Mouse (Mus musculus) embryonic facial prominence, embryonic 13.5 days (tissue): ENCODE measurements at regions not wholly inside any gene's neighbourhood (a gene's known extent, or its start where the extent isn't known, plus 50 kb on each side); places are given as distances from the start of the nearest gene placed in this dataset.

Experiments
- ATAC-seq: fragments of 200-750 bp; cut with Nextera tagmentation; 2 replicates; pipeline ENCODE4 v1.8.0; 2017; ENCODE audit warnings: low read depth; ENCODE audit not compliant: insufficient number of reproducible peaks, insufficient read depth, low FRiP score, low TSS enrichment
- H3K27ac ChIP-seq: fragments of 300-500 bp; sonication (generic); 2 replicates; pipeline ENCODE4 v1.5.1; 2015; ENCODE audit warnings: moderate library complexity, mild to moderate bottlenecking, inconsistent platforms
- H3K27me3 ChIP-seq: fragments of 300-500 bp; sonication (generic); 2 replicates; pipeline ENCODE4 v1.6.1; 2015; ENCODE audit warnings: mild to moderate bottlenecking, inconsistent platforms
- H3K36me3 ChIP-seq: fragments of 300-500 bp; sonication (generic); 2 replicates; pipeline ENCODE4 v1.6.1; 2015; ENCODE audit warnings: mild to moderate bottlenecking, inconsistent platforms
- H3K4me1 ChIP-seq: fragments of 300-500 bp; sonication (generic); 2 replicates; pipeline ENCODE4 v1.6.1; 2015; ENCODE audit warnings: inconsistent platforms
- H3K4me2 ChIP-seq: fragments of 300-500 bp; sonication (generic); 2 replicates; pipeline ENCODE4 v1.6.1; 2015; ENCODE audit warnings: moderate library complexity, mild to moderate bottlenecking, inconsistent platforms
- H3K4me3 ChIP-seq: fragments of 300-500 bp; sonication (generic); 2 replicates; pipeline ENCODE4 v1.5.1; 2015; ENCODE audit warnings: mild to moderate bottlenecking, inconsistent platforms
- H3K9ac ChIP-seq: fragments of 300-500 bp; sonication (generic); 2 replicates; pipeline ENCODE4 v1.6.1; 2015; ENCODE audit warnings: mild to moderate bottlenecking, inconsistent platforms
- H3K9me3 ChIP-seq: fragments of 300-500 bp; sonication (generic); 2 replicates; pipeline ENCODE4 v1.6.1; 2016; ENCODE audit warnings: inconsistent platforms
- WGBS: fragments of 180-500 bp; shearing (Covaris S2); methylation state at CpG from one replicate; pipeline ENCODE4 v1.1.7; 2015; ENCODE audit warnings: mixed read lengths; 5-methylcytosine and 5-hydroxymethylcytosine counted together

DNA sequence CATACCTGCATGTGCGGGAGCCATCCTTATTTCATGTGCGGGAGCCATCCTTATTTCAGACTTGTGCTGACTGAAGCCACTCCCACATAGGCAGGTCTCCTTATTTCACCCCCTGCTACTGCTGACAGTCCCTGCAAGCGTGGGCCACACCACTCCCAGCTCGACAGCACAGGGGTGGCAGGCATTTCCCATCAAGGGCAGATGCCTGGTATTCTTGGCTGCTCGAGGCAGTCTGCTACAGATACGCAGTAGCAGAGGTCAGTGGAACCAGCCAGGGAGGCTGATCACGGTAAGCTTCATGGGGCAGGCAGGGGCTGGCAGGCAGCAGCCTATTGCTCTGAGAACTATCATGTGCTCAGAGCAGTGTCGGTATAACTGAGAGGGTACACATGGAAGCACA, 215.6 kb downstream of the Mroh4 start:
- Histone ChIP-seq H3K4me3 (no peak overlapping the region), H3K36me3 (no peaks in the 10 kb centered on the region), H3K9me3 (no peaks in the 10 kb centered on the region), H3K27ac (no peak overlapping the region), H3K9ac (no peak overlapping the region), H3K27me3 (no peaks in the 10 kb centered on the region), H3K4me2 (no peak overlapping the region), H3K4me1 (peaks cover 8% of the 10 kb centered on the region)
- ATAC-seq: no peak
- WGBS: 74% methylated on average over 8 of the region's 8 CpGs

DNA sequence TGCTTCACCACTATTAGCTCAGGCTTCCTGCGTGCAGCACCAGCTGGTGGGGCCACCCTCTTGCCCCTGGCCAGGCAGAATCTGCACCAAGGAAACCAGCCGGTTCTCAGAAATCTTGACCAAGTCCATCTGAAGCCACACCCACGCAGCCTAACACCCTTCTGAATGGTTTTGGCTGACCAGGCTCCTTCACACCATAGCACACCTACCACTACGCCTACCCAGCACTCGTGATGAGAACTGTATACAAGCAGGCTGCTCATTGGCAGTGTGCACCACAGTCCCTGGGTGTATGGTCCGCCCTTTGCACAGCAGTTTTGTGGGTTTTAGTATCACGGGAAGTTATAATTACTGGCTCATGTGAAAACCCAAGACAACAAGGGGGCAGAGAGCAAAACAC, 217.5 kb downstream of the Mroh4 start:
- H3K9me3 ChIP-seq: no peaks in the 10 kb centered on the region
- H3K27ac ChIP-seq: no peak overlapping the region
- H3K4me1 ChIP-seq: peaks cover 12% of the 10 kb centered on the region
- ATAC-seq: no peak
- H3K4me2 ChIP-seq: no peak overlapping the region
- no peaks in the 10 kb centered on the region for H3K36me3 ChIP-seq
- WGBS: 82% methylated on average over 7 of the region's 7 CpGs
- H3K9ac ChIP-seq: no peak overlapping the region
- no peak overlapping the region for H3K4me3 ChIP-seq
- H3K27me3 ChIP-seq: no peaks in the 10 kb centered on the region

DNA sequence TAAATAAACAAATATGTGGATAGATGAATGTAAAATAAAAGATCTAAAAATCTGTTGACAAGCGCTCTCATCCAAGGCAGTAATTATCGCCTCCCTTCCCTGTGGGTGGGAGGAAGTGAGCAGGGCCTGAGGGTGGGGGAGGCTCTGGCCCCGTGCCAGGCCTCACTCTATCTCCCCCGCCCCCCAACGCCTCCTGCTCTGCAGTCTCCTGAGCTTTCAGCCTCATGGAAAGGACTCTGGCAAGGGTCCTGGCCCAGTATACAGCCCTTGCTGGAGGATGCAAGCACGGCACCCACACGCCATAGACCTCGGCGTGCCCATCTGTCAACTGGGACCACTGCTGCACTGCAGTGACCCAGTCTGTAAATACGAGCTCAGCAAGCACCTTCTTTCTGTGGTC, 222.9 kb downstream of the Mroh4 start:
- no peak overlapping the region for H3K4me3 ChIP-seq
- no peak overlapping the region for H3K9ac ChIP-seq
- ATAC-seq: no peak
- no peaks in the 10 kb centered on the region for H3K27me3 ChIP-seq
- no peak overlapping the region for H3K27ac ChIP-seq
- WGBS: 52% methylated on average over 10 of the region's 10 CpGs
- H3K4me1 ChIP-seq: peaks cover 9% of the 10 kb centered on the region
- no peak overlapping the region for H3K4me2 ChIP-seq
- H3K9me3 ChIP-seq: no peaks in the 10 kb centered on the region
- no peaks in the 10 kb centered on the region for H3K36me3 ChIP-seq

DNA sequence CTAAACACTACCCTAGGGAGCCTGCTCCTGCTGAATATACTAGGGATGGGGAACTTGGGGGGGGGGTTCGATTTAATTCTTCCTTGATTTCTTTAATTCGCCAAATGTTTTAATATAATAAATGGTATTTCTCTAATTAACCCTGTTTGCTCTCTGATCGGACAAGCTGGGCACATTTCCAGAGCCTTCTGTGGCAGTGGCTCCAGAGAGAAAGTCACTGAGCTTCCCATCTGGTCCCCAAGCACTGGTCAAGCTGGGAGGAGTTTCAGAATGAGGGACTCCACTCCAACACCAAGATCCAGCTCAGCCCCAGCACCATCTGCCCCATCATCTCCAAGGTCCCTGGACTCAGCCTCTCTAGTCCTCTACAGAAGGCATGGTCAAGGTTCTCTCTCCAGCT, 223.9 kb downstream of the Mroh4 start:
- Histone ChIP-seq H3K27me3 (no peaks in the 10 kb centered on the region), H3K9ac (no peak overlapping the region), H3K9me3 (no peaks in the 10 kb centered on the region), H3K4me1 (peaks cover 9% of the 10 kb centered on the region), H3K36me3 (no peaks in the 10 kb centered on the region), H3K4me3 (no peak overlapping the region), H3K4me2 (no peak overlapping the region), H3K27ac (no peak overlapping the region)
- 89% methylated on average over 3 of the region's 3 CpGs for WGBS
- no peak for ATAC-seq

DNA sequence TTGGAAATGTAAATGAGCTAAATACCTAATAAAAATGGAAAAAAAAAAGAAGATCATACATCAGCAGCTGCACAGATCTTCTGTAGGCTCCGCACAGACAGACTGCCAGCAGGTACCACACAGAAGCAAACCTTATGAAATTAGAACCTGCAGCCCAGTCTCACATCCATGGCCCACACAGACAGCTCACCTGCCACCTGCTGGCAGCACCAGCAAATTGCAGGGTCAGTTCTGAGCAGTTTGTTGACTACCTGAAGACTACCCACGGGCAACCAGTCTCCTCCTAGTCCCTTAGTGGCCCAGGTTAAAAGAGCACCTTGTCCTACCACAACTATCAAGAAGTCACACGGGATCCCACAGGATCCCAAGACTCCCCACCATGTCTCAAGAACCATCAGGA, 225.1 kb downstream of the Mroh4 start:
- ATAC-seq: no peak
- no peak overlapping the region for H3K9ac ChIP-seq
- H3K9me3 ChIP-seq: no peaks in the 10 kb centered on the region
- H3K36me3 ChIP-seq: no peaks in the 10 kb centered on the region
- H3K27ac ChIP-seq: no peak overlapping the region
- H3K4me1 ChIP-seq: peaks cover 9% of the 10 kb centered on the region
- no peak overlapping the region for H3K4me3 ChIP-seq
- WGBS: 70% methylated on average over 3 of the region's 3 CpGs
- H3K4me2 ChIP-seq: no peak overlapping the region
- H3K27me3 ChIP-seq: no peaks in the 10 kb centered on the region

DNA sequence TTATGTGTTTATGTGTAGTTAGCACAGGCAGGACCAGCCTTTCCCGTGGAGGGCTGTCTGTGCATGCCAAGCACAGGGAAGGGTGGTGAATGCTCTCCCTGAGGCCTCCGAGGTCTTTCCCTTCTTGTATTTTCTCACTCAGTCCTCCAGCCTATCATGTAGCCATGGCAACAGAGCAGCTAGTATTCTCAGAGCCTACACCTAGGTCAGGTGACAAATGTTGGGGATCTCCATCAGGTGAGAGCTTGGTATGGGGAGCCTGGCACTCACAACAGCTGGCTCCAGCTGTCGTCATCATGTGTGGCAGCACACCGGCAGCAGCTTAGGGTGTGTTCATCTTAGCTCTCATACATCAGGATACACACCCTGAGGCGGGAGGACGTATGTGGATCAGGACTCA, 231.3 kb downstream of the Mroh4 start:
- no peaks in the 10 kb centered on the region for H3K27me3 ChIP-seq
- H3K27ac ChIP-seq: no peak overlapping the region
- no peak overlapping the region for H3K9ac ChIP-seq
- 0 out of 2 replicates have a peak, but pooled peaks have one; percentile 22 for ATAC-seq
- no peak overlapping the region for H3K4me2 ChIP-seq
- no peaks in the 10 kb centered on the region for H3K9me3 ChIP-seq
- no peak overlapping the region for H3K4me3 ChIP-seq
- 64% methylated on average over 6 of the region's 6 CpGs for WGBS
- H3K36me3 ChIP-seq: no peaks in the 10 kb centered on the region
- no peaks in the 10 kb centered on the region for H3K4me1 ChIP-seq

DNA sequence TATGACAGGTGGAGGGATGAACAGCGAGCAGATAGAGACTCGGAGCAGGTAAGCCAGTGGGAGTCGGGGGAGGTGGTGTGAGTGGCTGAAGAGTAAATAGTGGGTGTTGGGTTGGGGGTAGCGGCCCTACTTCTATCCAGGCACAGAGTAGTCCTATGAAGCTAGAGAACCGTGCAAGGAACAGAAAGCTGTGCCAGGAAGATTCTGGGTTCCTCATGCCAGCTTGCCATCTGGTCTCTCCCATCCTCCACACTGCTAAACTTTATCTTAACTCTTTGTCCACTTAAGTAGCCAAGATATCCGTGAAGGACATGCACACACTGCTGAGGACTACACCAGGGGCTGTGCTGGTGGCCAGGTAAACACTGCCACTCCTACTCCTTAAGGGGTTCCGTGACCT, 234.9 kb downstream of the Mroh4 start:
- Histone ChIP-seq H3K36me3 (no peaks in the 10 kb centered on the region), H3K27me3 (no peaks in the 10 kb centered on the region), H3K4me1 (no peaks in the 10 kb centered on the region), H3K9ac (no peak overlapping the region), H3K9me3 (no peaks in the 10 kb centered on the region), H3K4me2 (no peak overlapping the region), H3K27ac (no peak overlapping the region), H3K4me3 (no peak overlapping the region)
- WGBS: 88% methylated on average over 7 of the region's 7 CpGs
- no peak for ATAC-seq

DNA sequence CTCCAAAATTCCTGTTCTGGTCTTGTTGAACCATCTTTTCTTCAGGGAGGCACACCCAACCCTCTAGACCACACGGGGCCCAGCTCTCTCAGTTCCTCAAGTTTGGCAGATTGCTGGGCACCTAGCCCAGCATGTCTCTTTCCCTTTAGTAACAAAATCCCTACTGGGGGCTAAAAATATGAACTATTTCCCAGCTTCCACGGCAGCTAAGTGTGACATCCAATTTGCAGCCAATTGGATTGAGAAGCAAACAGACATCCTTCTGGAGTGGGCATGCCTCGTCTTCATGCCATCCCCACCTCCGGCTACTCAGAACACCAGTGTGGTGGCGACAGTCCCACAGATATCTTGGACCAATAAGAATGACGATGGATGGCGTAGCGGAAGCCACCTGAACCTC, 240.1 kb downstream of the Mroh4 start:
- Histone ChIP-seq H3K27ac (no peak overlapping the region), H3K9ac (no peak overlapping the region), H3K36me3 (no peaks in the 10 kb centered on the region), H3K9me3 (no peaks in the 10 kb centered on the region), H3K4me2 (no peak overlapping the region), H3K4me3 (no peak overlapping the region), H3K27me3 (no peaks in the 10 kb centered on the region), H3K4me1 (peaks cover 17% of the 10 kb centered on the region)
- 85% methylated on average over 8 of the region's 8 CpGs for WGBS
- no peak for ATAC-seq

DNA sequence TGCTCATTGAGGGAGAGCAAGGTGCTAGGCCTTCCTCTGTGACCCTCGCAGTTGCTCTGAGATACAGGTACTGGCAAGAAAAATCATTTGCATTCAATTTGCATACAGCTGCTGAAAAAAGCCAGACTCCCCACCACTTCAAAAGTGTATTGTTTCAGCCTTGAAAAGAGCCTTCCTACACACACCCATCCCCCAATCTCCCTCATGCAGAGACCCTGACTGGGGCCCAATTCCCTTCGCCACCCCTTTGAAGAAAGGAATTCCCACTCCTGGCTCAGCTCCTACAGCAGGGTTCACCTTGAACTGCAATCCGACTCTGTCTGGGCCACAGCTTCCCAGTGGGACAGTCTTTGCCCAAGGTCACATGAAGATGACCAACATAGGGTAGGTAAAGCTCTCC, 248.6 kb downstream of the Mroh4 start:
- Histone ChIP-seq H3K4me1 (peaks cover 19% of the 10 kb centered on the region), H3K9ac (no peak overlapping the region), H3K36me3 (no peaks in the 10 kb centered on the region), H3K27me3 (no peaks in the 10 kb centered on the region), H3K27ac (no peak overlapping the region), H3K9me3 (no peaks in the 10 kb centered on the region), H3K4me3 (no peak overlapping the region), H3K4me2 (no peak overlapping the region)
- WGBS: 15% methylated on average over 3 of the region's 3 CpGs
- no peak for ATAC-seq

DNA sequence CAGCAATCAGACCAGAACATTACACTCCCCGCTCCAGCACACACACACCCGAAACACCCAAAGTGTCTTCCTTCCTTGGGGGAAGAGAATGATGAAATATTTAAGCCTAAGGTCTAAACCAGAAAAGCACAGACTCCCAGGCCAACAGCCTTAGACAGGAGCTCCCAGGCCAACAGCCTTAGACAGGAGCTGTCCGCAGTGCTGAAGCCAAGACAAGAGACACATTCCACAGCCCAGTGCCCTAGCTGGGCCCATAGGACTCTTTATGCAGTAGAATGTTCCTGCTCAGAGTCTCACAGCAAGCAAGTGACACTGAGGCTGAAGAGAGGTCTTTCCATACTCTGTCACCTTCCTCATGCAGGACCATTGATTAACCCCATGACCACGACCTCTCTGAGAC, 253.6 kb downstream of the Mroh4 start:
- 60% methylated on average over 4 of the region's 4 CpGs for WGBS
- no peak for ATAC-seq
- H3K4me3 ChIP-seq: no peak overlapping the region
- H3K9ac ChIP-seq: no peak overlapping the region
- no peaks in the 10 kb centered on the region for H3K36me3 ChIP-seq
- no peak overlapping the region for H3K27ac ChIP-seq
- H3K4me2 ChIP-seq: no peak overlapping the region
- no peaks in the 10 kb centered on the region for H3K4me1 ChIP-seq
- no peaks in the 10 kb centered on the region for H3K27me3 ChIP-seq
- no peaks in the 10 kb centered on the region for H3K9me3 ChIP-seq

DNA sequence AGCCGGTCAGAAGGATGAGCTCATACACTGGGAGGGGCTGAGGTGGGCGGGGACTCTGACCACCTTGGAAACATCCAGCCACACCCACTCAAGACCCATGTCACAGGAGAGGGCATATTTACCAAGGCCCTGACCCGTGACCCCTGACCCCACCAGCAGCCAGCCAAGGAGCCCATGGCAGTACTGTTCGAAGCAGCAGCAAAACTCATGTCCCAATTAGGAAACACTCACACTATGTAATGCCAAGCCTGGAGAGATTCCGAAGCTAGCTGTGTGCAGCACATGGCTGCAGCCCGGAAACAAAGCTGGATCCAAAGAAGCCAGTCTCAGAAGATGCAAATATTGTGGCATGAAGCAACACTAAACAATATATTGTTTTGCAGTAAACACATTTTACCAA, 256.8 kb downstream of the Mroh4 start:
- no peak for ATAC-seq
- no peak overlapping the region for H3K27ac ChIP-seq
- H3K9ac ChIP-seq: no peak overlapping the region
- no peaks in the 10 kb centered on the region for H3K36me3 ChIP-seq
- H3K4me3 ChIP-seq: no peak overlapping the region
- H3K27me3 ChIP-seq: no peaks in the 10 kb centered on the region
- 67% methylated on average over 6 of the region's 6 CpGs for WGBS
- H3K4me2 ChIP-seq: no peak overlapping the region
- no peaks in the 10 kb centered on the region for H3K4me1 ChIP-seq
- no peaks in the 10 kb centered on the region for H3K9me3 ChIP-seq

DNA sequence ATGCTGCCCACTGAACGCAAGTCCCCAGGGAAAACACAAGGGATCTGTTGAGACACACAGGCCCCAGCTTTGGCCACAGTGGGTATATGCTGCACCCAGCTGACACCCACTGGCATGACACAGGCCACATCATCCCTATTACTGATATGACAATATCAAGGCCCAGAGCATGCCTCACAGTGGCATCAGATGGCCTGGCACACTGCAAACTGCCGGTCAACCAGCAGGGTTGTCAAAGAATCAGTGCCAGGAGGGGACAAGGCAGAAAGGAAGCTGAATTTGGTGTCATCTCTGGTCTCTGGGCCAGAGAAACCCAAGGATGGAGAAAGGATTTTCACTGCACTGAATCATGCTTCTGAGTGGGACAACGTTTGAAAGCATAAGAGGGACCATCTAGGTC, 266.7 kb downstream of the Mroh4 start:
- 75% methylated on average over 3 of the region's 3 CpGs for WGBS

DNA sequence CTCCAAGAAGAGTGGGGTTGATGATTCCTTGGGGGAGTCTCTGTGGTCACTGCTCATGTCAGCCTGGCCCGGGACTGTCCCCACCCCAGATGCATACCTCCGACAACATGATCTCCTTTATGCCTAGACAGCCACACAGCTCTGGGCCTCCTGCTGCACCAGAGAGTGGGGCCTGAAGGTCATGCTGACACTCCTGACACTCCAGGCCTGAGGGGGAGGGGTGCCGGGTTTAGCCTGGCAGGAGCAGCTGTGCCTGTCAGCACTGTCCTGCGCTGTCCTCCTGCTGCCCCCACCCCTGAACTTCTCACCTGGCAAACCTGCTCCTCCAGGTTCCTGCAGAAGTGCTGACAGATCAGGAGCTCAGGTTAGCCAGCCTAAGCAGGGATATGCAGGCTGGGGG, 288.2 kb downstream of the Mroh4 start:
- no peak for ATAC-seq
- Histone ChIP-seq H3K4me2 (no peak overlapping the region), H3K4me1 (peaks cover 3% of the 10 kb centered on the region; the same call in 1 of the 2 replicates), H3K9ac (no peak overlapping the region), H3K9me3 (0 out of 2 replicates have a peak, but pooled peaks cover 3% of the 10 kb centered on the region), H3K36me3 (no peaks in the 10 kb centered on the region), H3K4me3 (no peak overlapping the region), H3K27me3 (no peaks in the 10 kb centered on the region), H3K27ac (no peak overlapping the region)
- 40% methylated on average over 4 of the region's 4 CpGs for WGBS

More for the DNA sequence above, 266.7 kb downstream of the Mroh4 start:
- no peaks in the 10 kb centered on the region for H3K9me3 ChIP-seq
- no peak overlapping the region for H3K4me3 ChIP-seq
- no peak overlapping the region for H3K27ac ChIP-seq
- no peak overlapping the region for H3K4me2 ChIP-seq
- H3K36me3 ChIP-seq: no peaks in the 10 kb centered on the region
- H3K27me3 ChIP-seq: no peaks in the 10 kb centered on the region
- no peak overlapping the region for H3K9ac ChIP-seq
- ATAC-seq: no peak
- H3K4me1 ChIP-seq: no peaks in the 10 kb centered on the region
